Mouse (Mus musculus): ENCODE data around the gene Tmem81. TPM values are rescaled to one million over a fixed set of nuclear protein-coding genes. Genes with fewer than 3 reads are reported as not detected.

Tmem81 gene
- polyA plus RNA-seq, 1 experiment from 2014 or later: 0.92 TPM

DNA sequence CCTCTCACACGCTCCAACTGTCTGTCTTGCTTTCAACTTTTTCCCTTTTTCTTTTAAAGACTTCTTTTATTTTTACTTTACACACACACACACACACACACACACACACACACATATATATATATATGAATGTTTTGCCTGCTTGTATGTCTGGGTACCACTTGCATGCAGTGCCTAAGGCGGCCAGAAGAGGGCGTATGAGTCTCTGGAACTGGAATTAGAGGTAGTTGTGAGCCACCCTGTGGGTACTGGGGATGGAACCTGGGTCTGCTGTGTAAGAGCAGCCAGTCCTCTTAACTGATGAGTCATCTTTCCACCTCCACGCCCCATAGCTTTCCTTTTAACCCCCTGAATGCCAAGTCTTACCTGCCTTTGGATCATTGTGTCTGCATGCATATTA, 17.9 kb downstream of the Tmem81 start:
- Histone ChIP-seq H3K36me3 (ENCODE audit: control insufficient read depth, insufficient read depth) (no peaks in the 10 kb centered on the region), H3K27me3 (ENCODE audit: control insufficient read depth, insufficient read depth, low read depth, low read length) (0 out of 2 replicates have a peak, but pooled peaks cover 3% of the 10 kb centered on the region), H3K4me2 (ENCODE audit: low read depth, low read length) (no peak overlapping the region), H3K27ac (ENCODE audit: low read length) (no peak overlapping the region), H3K9ac (ENCODE audit: low read depth, low read length) (no peak overlapping the region), H3K4me3 (ENCODE audit: low read depth, low read length) (no peak overlapping the region), H3K9me3 (replicated peaks; ENCODE audit: control insufficient read depth, low read length) (no peaks in the 10 kb centered on the region), H3K4me1 (ENCODE audit: control insufficient read depth, low read depth, low read length) (peaks cover 2% of the 10 kb centered on the region; the same call in 1 of the 2 replicates)
- WGBS (ENCODE audit: insufficient replicate concordance): 20% methylated on average over 4 of the region's 4 CpGs
- ATAC-seq (ENCODE audit: low read depth): no peak

DNA sequence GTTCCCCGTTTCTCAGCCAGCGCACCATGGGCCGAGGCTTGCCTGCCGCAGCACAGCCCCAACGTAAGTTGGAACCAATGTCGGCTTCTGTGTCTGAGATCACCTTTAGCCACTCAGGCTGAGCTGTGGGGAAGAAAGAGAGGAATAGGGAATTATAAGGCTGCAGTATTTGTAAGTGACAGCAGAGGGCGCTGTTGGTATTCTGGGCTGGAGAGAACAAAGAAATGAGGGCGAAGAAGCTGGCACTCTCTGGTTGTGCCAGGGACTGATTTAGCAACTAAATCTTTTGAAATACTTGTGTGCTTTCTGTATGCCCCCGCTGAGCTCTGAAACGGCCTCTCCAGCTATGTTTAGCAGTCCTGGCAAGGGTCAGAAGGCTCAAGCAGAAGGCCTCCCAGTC, 19.8 kb downstream of the Tmem81 start:
- Histone ChIP-seq H3K4me1 (ENCODE audit: control insufficient read depth, low read depth, low read length) (no peaks in the 10 kb centered on the region), H3K9me3 (replicated peaks; ENCODE audit: control insufficient read depth, low read length) (no peaks in the 10 kb centered on the region), H3K36me3 (ENCODE audit: control insufficient read depth, insufficient read depth) (no peaks in the 10 kb centered on the region), H3K4me2 (ENCODE audit: low read depth, low read length) (no peak overlapping the region), H3K4me3 (ENCODE audit: low read depth, low read length) (no peak overlapping the region), H3K9ac (ENCODE audit: low read depth, low read length) (no peak overlapping the region), H3K27ac (ENCODE audit: low read length) (no peak overlapping the region), H3K27me3 (ENCODE audit: control insufficient read depth, insufficient read depth, low read depth, low read length) (0 out of 2 replicates have a peak, but pooled peaks cover 3% of the 10 kb centered on the region)
- 6% methylated on average over 10 of the region's 10 CpGs for WGBS (ENCODE audit: insufficient replicate concordance)
- ATAC-seq (ENCODE audit: low read depth): no peak

DNA sequence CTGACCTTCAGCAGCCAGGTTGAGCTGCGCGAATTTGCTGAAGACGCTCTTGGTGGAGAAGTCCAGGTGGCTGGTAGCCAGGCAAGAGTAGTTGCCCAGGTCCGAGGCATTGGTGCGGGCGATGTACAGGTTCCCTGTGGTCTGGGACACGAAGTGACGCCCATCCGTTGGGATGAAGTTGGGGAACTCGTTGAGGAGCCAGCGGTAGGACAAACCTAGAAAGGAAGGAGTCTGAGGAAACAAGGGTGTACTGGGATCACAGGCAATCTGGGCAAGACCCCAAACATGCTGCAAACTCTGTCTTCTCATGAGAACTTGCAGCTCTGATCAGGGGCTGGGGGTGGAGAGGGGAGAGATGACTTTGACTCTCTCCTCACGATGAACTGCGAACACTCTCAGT, 22.0 kb downstream of the Tmem81 start:
- H3K4me2 ChIP-seq (ENCODE audit: low read depth, low read length): no peak overlapping the region
- H3K27me3 ChIP-seq (ENCODE audit: control insufficient read depth, insufficient read depth, low read depth, low read length): 0 out of 2 replicates have a peak, but pooled peaks cover 3% of the 10 kb centered on the region
- H3K4me1 ChIP-seq (ENCODE audit: control insufficient read depth, low read depth, low read length): no peaks in the 10 kb centered on the region
- WGBS (ENCODE audit: insufficient replicate concordance): 78% methylated on average over 13 of the region's 13 CpGs
- H3K27ac ChIP-seq (ENCODE audit: low read length): no peak overlapping the region
- H3K9ac ChIP-seq (ENCODE audit: low read depth, low read length): no peak overlapping the region
- H3K9me3 ChIP-seq (replicated peaks; ENCODE audit: control insufficient read depth, low read length): no peaks in the 10 kb centered on the region
- H3K36me3 ChIP-seq (ENCODE audit: control insufficient read depth, insufficient read depth): no peaks in the 10 kb centered on the region
- H3K4me3 ChIP-seq (ENCODE audit: low read depth, low read length): no peak overlapping the region
- no peak for ATAC-seq (ENCODE audit: low read depth)

DNA sequence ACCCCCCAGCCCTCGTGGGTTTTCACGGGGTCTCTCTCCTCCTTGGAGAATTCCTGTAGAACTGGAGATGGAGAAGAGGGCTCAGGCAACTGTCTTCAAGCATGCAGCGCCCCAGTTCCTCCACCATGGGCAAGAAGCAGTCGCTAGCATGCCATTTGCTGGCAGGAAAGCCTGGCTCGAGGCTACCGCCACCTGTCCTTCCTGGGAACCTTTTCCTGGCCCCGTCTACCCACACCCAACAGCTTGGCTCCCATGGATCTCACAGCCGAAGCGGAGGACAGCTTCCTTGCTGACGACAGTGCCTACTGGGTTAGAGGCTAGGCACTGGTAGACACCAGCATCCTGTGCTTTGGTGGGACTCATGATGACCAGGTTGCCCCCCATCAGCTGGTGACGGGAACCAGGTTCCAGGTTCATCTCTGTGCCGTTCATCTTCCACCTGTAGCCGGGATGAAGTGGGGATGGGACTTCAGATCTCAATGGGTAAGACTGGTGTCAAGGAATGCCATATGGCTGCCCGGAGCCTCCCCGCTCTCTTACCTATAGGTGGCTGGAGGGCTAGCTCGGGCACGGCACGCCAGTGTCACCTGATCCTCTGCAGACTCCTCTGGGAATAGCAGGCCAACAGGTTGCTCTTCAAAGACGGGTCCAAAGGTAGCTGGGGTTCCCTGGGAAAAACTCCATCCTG, 22.8 kb downstream of the Tmem81 start:
- Histone ChIP-seq H3K27ac (ENCODE audit: low read length) (no peak overlapping the region), H3K4me3 (ENCODE audit: low read depth, low read length) (no peak overlapping the region), H3K36me3 (ENCODE audit: control insufficient read depth, insufficient read depth) (no peaks in the 10 kb centered on the region), H3K9ac (ENCODE audit: low read depth, low read length) (no peak overlapping the region), H3K27me3 (ENCODE audit: control insufficient read depth, insufficient read depth, low read depth, low read length) (peaks cover 3% of the 10 kb centered on the region; the same call in 1 of the 2 replicates), H3K4me2 (ENCODE audit: low read depth, low read length) (no peak overlapping the region), H3K9me3 (replicated peaks; ENCODE audit: control insufficient read depth, low read length) (no peaks in the 10 kb centered on the region), H3K4me1 (ENCODE audit: control insufficient read depth, low read depth, low read length) (no peaks in the 10 kb centered on the region)
- no peak for ATAC-seq (ENCODE audit: low read depth)
- 61% methylated on average over 19 of the region's 19 CpGs for WGBS (ENCODE audit: insufficient replicate concordance)

DNA sequence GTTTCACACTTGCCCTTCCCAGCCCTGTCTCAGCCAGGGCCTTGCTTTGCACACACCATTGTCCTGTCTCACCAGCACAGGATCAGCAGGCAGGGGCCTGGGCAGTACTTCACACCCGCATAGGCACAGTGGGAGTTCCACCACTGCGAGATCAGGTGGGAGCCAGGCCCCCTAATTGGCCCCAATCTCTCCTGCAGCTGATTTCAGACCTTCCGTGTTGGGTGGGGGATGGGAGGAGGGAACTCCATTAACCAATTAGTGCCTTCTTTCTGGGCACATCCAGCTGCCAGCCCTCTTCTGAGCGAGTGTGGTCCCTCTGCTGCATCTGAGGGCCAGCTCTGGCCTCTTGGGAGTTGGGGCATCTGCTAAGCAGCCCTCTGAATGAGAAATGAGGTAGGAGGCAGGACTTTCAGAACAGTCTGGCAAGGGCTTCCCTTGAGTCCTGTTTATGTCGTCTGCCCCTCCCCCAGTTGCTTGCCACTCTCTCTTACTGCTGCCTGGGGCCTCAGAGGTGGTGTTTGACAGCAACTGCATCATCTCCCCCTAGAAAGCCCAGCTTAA, 24.7 kb downstream of the Tmem81 start:
- no peak overlapping the region for H3K4me3 ChIP-seq (ENCODE audit: low read depth, low read length)
- no peak overlapping the region for H3K9ac ChIP-seq (ENCODE audit: low read depth, low read length)
- H3K27me3 ChIP-seq (ENCODE audit: control insufficient read depth, insufficient read depth, low read depth, low read length): peaks cover 3% of the 10 kb centered on the region; the same call in 1 of the 2 replicates
- no peaks in the 10 kb centered on the region for H3K4me1 ChIP-seq (ENCODE audit: control insufficient read depth, low read depth, low read length)
- no peak for ATAC-seq (ENCODE audit: low read depth)
- H3K36me3 ChIP-seq (ENCODE audit: control insufficient read depth, insufficient read depth): no peaks in the 10 kb centered on the region
- WGBS (ENCODE audit: insufficient replicate concordance): 9% methylated on average over 5 of the region's 5 CpGs
- H3K4me2 ChIP-seq (ENCODE audit: low read depth, low read length): no peak overlapping the region
- H3K27ac ChIP-seq (ENCODE audit: low read length): no peak overlapping the region
- H3K9me3 ChIP-seq (replicated peaks; ENCODE audit: control insufficient read depth, low read length): no peaks in the 10 kb centered on the region

DNA sequence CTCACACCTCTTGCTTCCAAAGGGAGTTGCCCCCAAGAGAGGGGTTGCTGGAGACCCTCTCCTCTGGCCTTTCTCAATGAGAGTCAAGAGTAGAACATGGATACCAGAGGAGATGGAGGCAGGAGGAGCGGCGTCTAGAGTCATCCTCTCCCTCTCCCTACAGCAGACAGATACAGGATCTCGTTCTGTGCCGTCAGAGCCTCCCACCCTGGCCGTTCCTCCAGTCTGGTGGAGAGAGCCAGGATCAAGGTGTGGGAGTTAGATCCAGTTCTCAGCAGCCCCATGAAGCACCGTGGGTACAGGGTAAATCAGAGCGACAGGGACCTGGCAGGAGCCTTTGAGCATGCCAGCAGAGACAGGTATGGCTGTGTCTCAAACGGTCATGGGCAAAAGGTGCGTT, 26.5 kb downstream of the Tmem81 start:
- Histone ChIP-seq H3K9ac (ENCODE audit: low read depth, low read length) (no peak overlapping the region), H3K36me3 (ENCODE audit: control insufficient read depth, insufficient read depth) (no peaks in the 10 kb centered on the region), H3K9me3 (replicated peaks; ENCODE audit: control insufficient read depth, low read length) (no peaks in the 10 kb centered on the region), H3K4me2 (ENCODE audit: low read depth, low read length) (no peak overlapping the region), H3K4me1 (ENCODE audit: control insufficient read depth, low read depth, low read length) (no peaks in the 10 kb centered on the region), H3K4me3 (ENCODE audit: low read depth, low read length) (no peak overlapping the region), H3K27me3 (ENCODE audit: control insufficient read depth, insufficient read depth, low read depth, low read length) (peaks cover 3% of the 10 kb centered on the region; the same call in 1 of the 2 replicates), H3K27ac (ENCODE audit: low read length) (no peak overlapping the region)
- ATAC-seq (ENCODE audit: low read depth): no peak
- WGBS (ENCODE audit: insufficient replicate concordance): 53% methylated on average over 9 of the region's 9 CpGs

DNA sequence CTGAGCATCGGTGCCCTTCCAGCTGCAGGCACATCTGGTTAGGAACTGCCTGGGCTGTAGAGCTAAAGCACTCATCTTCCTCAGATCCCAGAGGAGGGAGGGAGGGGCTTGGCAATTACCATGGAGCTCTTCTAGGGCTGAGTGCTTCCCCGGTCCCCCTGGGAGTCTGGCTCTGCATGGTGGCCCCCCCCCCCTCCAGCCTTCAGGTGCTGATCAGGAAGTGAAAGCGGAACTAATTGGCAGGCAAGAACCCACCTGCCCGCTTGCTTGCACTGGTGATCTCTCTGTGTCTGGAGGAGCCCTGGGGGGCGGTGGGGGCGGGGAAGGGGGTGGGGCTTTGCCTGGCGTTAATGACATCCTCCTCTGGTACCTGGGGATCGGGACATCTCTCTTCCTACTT, 27.8 kb downstream of the Tmem81 start:
- Histone ChIP-seq H3K9me3 (replicated peaks; ENCODE audit: control insufficient read depth, low read length) (no peaks in the 10 kb centered on the region), H3K4me2 (ENCODE audit: low read depth, low read length) (no peak overlapping the region), H3K9ac (ENCODE audit: low read depth, low read length) (no peak overlapping the region), H3K4me1 (ENCODE audit: control insufficient read depth, low read depth, low read length) (no peaks in the 10 kb centered on the region), H3K4me3 (ENCODE audit: low read depth, low read length) (no peak overlapping the region), H3K27ac (ENCODE audit: low read length) (no peak overlapping the region), H3K27me3 (ENCODE audit: control insufficient read depth, insufficient read depth, low read depth, low read length) (peaks cover 6% of the 10 kb centered on the region; the same call in 1 of the 2 replicates), H3K36me3 (ENCODE audit: control insufficient read depth, insufficient read depth) (no peaks in the 10 kb centered on the region)
- no peak for ATAC-seq (ENCODE audit: low read depth)
- 8% methylated on average over 8 of the region's 8 CpGs for WGBS (ENCODE audit: insufficient replicate concordance)

DNA sequence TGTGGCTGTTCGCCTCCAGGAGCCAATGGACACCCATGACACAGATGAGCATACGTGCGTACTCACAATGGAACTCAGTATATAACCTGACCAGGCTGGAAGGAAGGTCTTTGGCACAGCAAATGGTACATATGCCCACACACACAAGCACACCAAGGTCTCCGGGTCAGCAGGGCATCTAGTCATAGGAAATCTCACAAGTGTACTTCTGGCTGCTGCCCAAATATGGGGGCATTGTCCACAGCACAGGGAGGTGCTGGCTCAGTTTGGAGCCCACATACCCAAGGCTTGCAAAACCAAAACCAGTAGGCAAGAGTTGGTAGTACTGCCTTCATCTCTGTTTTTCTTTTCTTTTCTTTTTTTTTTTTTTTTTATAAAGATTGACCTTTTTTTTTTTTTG, 29.5 kb downstream of the Tmem81 start:
- 77% methylated on average over 4 of the region's 4 CpGs for WGBS (ENCODE audit: insufficient replicate concordance)
- ATAC-seq (ENCODE audit: low read depth): no peak
- Histone ChIP-seq H3K27ac (ENCODE audit: low read length) (no peak overlapping the region), H3K27me3 (ENCODE audit: control insufficient read depth, insufficient read depth, low read depth, low read length) (peaks cover 17% of the 10 kb centered on the region), H3K36me3 (ENCODE audit: control insufficient read depth, insufficient read depth) (no peaks in the 10 kb centered on the region), H3K9me3 (replicated peaks; ENCODE audit: control insufficient read depth, low read length) (no peaks in the 10 kb centered on the region), H3K9ac (ENCODE audit: low read depth, low read length) (no peak overlapping the region), H3K4me3 (ENCODE audit: low read depth, low read length) (no peak overlapping the region), H3K4me1 (ENCODE audit: control insufficient read depth, low read depth, low read length) (no peaks in the 10 kb centered on the region), H3K4me2 (ENCODE audit: low read depth, low read length) (no peak overlapping the region)

DNA sequence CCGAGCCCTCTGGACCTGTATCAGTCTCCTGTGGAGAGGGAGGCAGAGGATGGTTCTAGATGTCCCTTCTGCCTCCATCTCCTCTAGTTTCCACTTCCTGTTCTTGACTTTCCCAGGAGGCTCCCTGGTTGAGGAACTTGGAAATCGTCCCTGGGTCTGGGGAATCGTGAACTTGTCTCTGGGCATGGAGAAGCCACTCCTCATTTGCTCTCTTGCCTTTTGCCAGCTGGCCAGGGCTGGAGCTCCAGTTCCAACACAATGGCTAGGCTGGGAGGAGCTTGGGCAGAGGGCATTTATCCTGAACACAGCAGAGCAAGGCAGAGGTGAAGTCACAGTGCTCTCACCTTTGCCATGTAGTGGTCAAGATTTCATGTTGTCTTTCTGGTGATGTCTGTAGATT, 30.4 kb downstream of the Tmem81 start:
- no peak for ATAC-seq (ENCODE audit: low read depth)
- H3K4me3 ChIP-seq (ENCODE audit: low read depth, low read length): no peak overlapping the region
- H3K9me3 ChIP-seq (replicated peaks; ENCODE audit: control insufficient read depth, low read length): no peaks in the 10 kb centered on the region
- H3K4me1 ChIP-seq (ENCODE audit: control insufficient read depth, low read depth, low read length): no peaks in the 10 kb centered on the region
- WGBS (ENCODE audit: insufficient replicate concordance): 52% methylated on average over 3 of the region's 3 CpGs
- no peaks in the 10 kb centered on the region for H3K36me3 ChIP-seq (ENCODE audit: control insufficient read depth, insufficient read depth)
- H3K27me3 ChIP-seq (ENCODE audit: control insufficient read depth, insufficient read depth, low read depth, low read length): peaks cover 25% of the 10 kb centered on the region
- H3K9ac ChIP-seq (ENCODE audit: low read depth, low read length): no peak overlapping the region
- no peak overlapping the region for H3K27ac ChIP-seq (ENCODE audit: low read length)
- H3K4me2 ChIP-seq (ENCODE audit: low read depth, low read length): no peak overlapping the region
